Mouse (Mus musculus) MEL (cell line): ENCODE results near the gene Ndufa11. TPM values are rescaled to one million over a fixed set of nuclear protein-coding genes. Genes with fewer than 3 reads are reported as not detected.
A peak's percentile ranks its signal among the peaks of the same experiment; 100 is the strongest.

ENCODE experiments used
- DNase-seq: peaks from one replicate; pipeline ENCODE4 v3.0.0; 2011; ENCODE audit warnings: low read depth, low spot score
- H3K27ac ChIP-seq: 2 replicates; pipeline ENCODE4 v1.5.1; 2012; ENCODE audit warnings: low read depth, mild to moderate bottlenecking, control low read depth, low read length, moderate library complexity; ENCODE audit not compliant: control insufficient read depth
- H3K27me3 ChIP-seq, 2 experiments: fragments of 150-350 bp in 1 of 2; sonication (generic) in 1 of 2; 2 replicates each; pipeline ENCODE4 v1.6.1; 2012; ENCODE audit warnings: low read length in 2 of 2, mild to moderate bottlenecking in 2 of 2, improper control_type of control experiment in 1 of 2, moderate library complexity in 1 of 2; ENCODE audit not compliant: insufficient read depth in 2 of 2, control insufficient read depth in 1 of 2
- H3K36me3 ChIP-seq, 2 experiments: 2 replicates each; pipeline ENCODE4 v1.6.1; 2012 to 2014; ENCODE audit warnings: low read length in 2 of 2, improper control_type of control experiment in 1 of 2, inconsistent platforms in 1 of 2, mild to moderate bottlenecking in 1 of 2; ENCODE audit not compliant: insufficient read depth in 2 of 2, control insufficient read depth in 1 of 2
- H3K4me1 ChIP-seq, 2 experiments: fragments of 150-350 bp in 1 of 2; sonication (generic) in 1 of 2; 2 replicates each; pipeline ENCODE4 v1.6.1; 2012; ENCODE audit warnings: low read length in 2 of 2, improper control_type of control experiment in 1 of 2, mild to moderate bottlenecking in 1 of 2; ENCODE audit not compliant: insufficient read depth in 2 of 2, control insufficient read depth in 1 of 2
- H3K4me3 ChIP-seq, 2 experiments: fragments of 150-350 bp in 1 of 2; sonication (generic) in 1 of 2; 2 replicates each; pipeline ENCODE4 v1.5.1; 2012; ENCODE audit warnings: low read depth in 2 of 2, low read length in 2 of 2, mild to moderate bottlenecking in 2 of 2, moderate library complexity in 2 of 2, control low read depth in 1 of 2, improper control_type of control experiment in 1 of 2; ENCODE audit not compliant: control insufficient read depth in 1 of 2, insufficient read depth in 1 of 2
- H3K79me2 ChIP-seq: 2 replicates; pipeline ENCODE4 v1.6.1; 2012; ENCODE audit warnings: mild to moderate bottlenecking, low read length, moderate library complexity; ENCODE audit not compliant: control insufficient read depth, poor library complexity, insufficient read depth
- H3K9ac ChIP-seq: 2 replicates; pipeline ENCODE4 v1.6.1; 2012; ENCODE audit warnings: low read depth, mild to moderate bottlenecking, control low read depth, low read length, moderate library complexity; ENCODE audit not compliant: control insufficient read depth, poor library complexity, severe bottlenecking
- H3K9me3 ChIP-seq: fragments of 150-350 bp; sonication (generic); replicated peaks from 2 replicates; pipeline ENCODE4 v1.6.1; 2012; ENCODE audit warnings: mild to moderate bottlenecking, low read length, improper control_type of control experiment, moderate library complexity; ENCODE audit not compliant: insufficient read depth
- BHLHE40 ChIP-seq: IDR thresholded peaks from 2 replicates; pipeline ENCODE4 v1.6.1; 2012; ENCODE audit warnings: low read depth, mild to moderate bottlenecking, inconsistent platforms, low read length, improper control_type of control experiment, borderline replicate concordance
- CHD2 ChIP-seq: IDR thresholded peaks from 2 replicates; pipeline ENCODE4 v1.6.1; 2011; ENCODE audit warnings: low read length, improper control_type of control experiment
- CTCF ChIP-seq, 3 experiments: IDR thresholded peaks in 2 of 3; conservative IDR thresholded peaks in 1 of 3; 2 replicates each; pipeline ENCODE4 v1.5.1; 2011 to 2012; ENCODE audit warnings: low read length in 3 of 3, low read depth in 2 of 3, mild to moderate bottlenecking in 2 of 3, improper control_type of control experiment in 1 of 3, inconsistent platforms in 1 of 3, mixed read lengths in 1 of 3, moderate library complexity in 1 of 3; ENCODE audit not compliant: control insufficient read depth in 1 of 3, insufficient read depth in 1 of 3, poor library complexity in 1 of 3, severe bottlenecking in 1 of 3
- E2F4 ChIP-seq: IDR thresholded peaks from 2 replicates; pipeline ENCODE4 v1.6.1; 2011; ENCODE audit warnings: low read depth, low read length, improper control_type of control experiment, borderline replicate concordance
- ELF1 ChIP-seq: IDR thresholded peaks from 2 replicates; pipeline ENCODE4 v1.6.1; 2014; ENCODE audit warnings: low read depth, mild to moderate bottlenecking, inconsistent platforms, low read length, improper control_type of control experiment, moderate library complexity
- EP300 ChIP-seq, 2 experiments: IDR thresholded peaks; 2 replicates each; pipeline ENCODE4 v1.6.1; 2011; ENCODE audit warnings: improper control_type of control experiment in 2 of 2, low read length in 2 of 2, low read depth in 1 of 2, mild to moderate bottlenecking in 1 of 2
- GATA1 ChIP-seq: IDR thresholded peaks from 2 replicates; pipeline ENCODE4 v1.6.1; 2011; ENCODE audit warnings: low read depth, low read length, improper control_type of control experiment
- HCFC1 ChIP-seq: IDR thresholded peaks from 2 replicates; pipeline ENCODE4 v1.6.1; 2012; ENCODE audit warnings: low read depth, mild to moderate bottlenecking, inconsistent platforms, low read length, improper control_type of control experiment, moderate library complexity
- JUND ChIP-seq: IDR thresholded peaks from 2 replicates; pipeline ENCODE4 v1.6.1; 2011; ENCODE audit warnings: low read depth, mild to moderate bottlenecking, improper control_type of control experiment, low read length
- MAFK ChIP-seq: IDR thresholded peaks from 2 replicates; pipeline ENCODE4 v1.6.1; 2011; ENCODE audit warnings: low read depth, mild to moderate bottlenecking, low read length, improper control_type of control experiment, borderline replicate concordance
- MAX ChIP-seq: IDR thresholded peaks from 2 replicates; pipeline ENCODE4 v1.6.1; 2011; ENCODE audit warnings: low read length, improper control_type of control experiment
- MAZ ChIP-seq: IDR thresholded peaks from 2 replicates; pipeline ENCODE4 v1.6.1; 2012; ENCODE audit warnings: low read depth, mild to moderate bottlenecking, inconsistent platforms, low read length, improper control_type of control experiment
- MEF2A ChIP-seq: IDR thresholded peaks from 2 replicates; pipeline ENCODE4 v1.6.1; 2014; ENCODE audit warnings: low read depth, mild to moderate bottlenecking, inconsistent platforms, low read length, improper control_type of control experiment; ENCODE audit not compliant: poor library complexity, insufficient replicate concordance, severe bottlenecking; ENCODE audit errors: extremely low read depth
- MXI1 ChIP-seq: IDR thresholded peaks from 2 replicates; pipeline ENCODE4 v1.6.1; 2011; ENCODE audit warnings: mild to moderate bottlenecking, low read depth, low read length, improper control_type of control experiment
- MYB ChIP-seq: IDR thresholded peaks from 2 replicates; pipeline ENCODE4 v1.6.1; 2011; ENCODE audit warnings: mild to moderate bottlenecking, low read depth, low read length, improper control_type of control experiment
- POLR2A ChIP-seq, 2 experiments: IDR thresholded peaks; 2 replicates each; pipeline ENCODE4 v1.6.1; 2011 to 2012; ENCODE audit warnings: low read length in 2 of 2, mild to moderate bottlenecking in 2 of 2, control low read depth in 1 of 2, improper control_type of control experiment in 1 of 2, low read depth in 1 of 2, moderate library complexity in 1 of 2; ENCODE audit not compliant: control insufficient read depth in 1 of 2, insufficient read depth in 1 of 2, poor library complexity in 1 of 2
- POLR2AphosphoS2 ChIP-seq: IDR thresholded peaks from 2 replicates; pipeline ENCODE4 v1.6.1; 2011; ENCODE audit warnings: low read length, improper control_type of control experiment
- POLR2AphosphoS5 ChIP-seq: IDR thresholded peaks from 2 replicates; pipeline ENCODE4 v1.6.1; 2012; ENCODE audit warnings: low read depth, borderline replicate concordance, mild to moderate bottlenecking, inconsistent platforms, low read length, moderate library complexity, mixed read lengths
- RAD21 ChIP-seq: IDR thresholded peaks from 2 replicates; pipeline ENCODE4 v1.6.1; 2011; ENCODE audit warnings: mild to moderate bottlenecking, low read depth, low read length, improper control_type of control experiment
- RCOR1 ChIP-seq: IDR thresholded peaks from 2 replicates; pipeline ENCODE4 v1.6.1; 2012; ENCODE audit warnings: low read depth, mild to moderate bottlenecking, inconsistent platforms, low read length, improper control_type of control experiment
- SIN3A ChIP-seq: IDR thresholded peaks from 2 replicates; pipeline ENCODE4 v1.6.1; 2012; ENCODE audit warnings: low read length, improper control_type of control experiment, inconsistent platforms
- SMC3 ChIP-seq: IDR thresholded peaks from 2 replicates; pipeline ENCODE4 v1.6.1; 2011; ENCODE audit warnings: low read depth, low read length, improper control_type of control experiment
- TAL1 ChIP-seq: IDR thresholded peaks from 2 replicates; pipeline ENCODE4 v1.6.1; 2012; ENCODE audit warnings: mild to moderate bottlenecking, inconsistent platforms, low read length, moderate library complexity, mixed read lengths
- TBP ChIP-seq: IDR thresholded peaks from 2 replicates; pipeline ENCODE4 v1.8.0; 2011; ENCODE audit warnings: low read depth, low read length, improper control_type of control experiment
- UBTF ChIP-seq: IDR thresholded peaks from 2 replicates; pipeline ENCODE4 v1.6.1; 2012; ENCODE audit warnings: low read depth, mild to moderate bottlenecking, inconsistent platforms, low read length, improper control_type of control experiment, moderate library complexity, borderline replicate concordance; ENCODE audit not compliant: insufficient read depth
- USF2 ChIP-seq, 2 experiments: IDR thresholded peaks; 2 replicates each; pipeline ENCODE4 v1.6.1; 2011 to 2012; ENCODE audit warnings: improper control_type of control experiment in 2 of 2, low read length in 2 of 2, borderline replicate concordance in 1 of 2, inconsistent platforms in 1 of 2, low read depth in 1 of 2, mild to moderate bottlenecking in 1 of 2; ENCODE audit not compliant: insufficient read depth in 1 of 2
- ZC3H11A ChIP-seq: IDR thresholded peaks from 2 replicates; pipeline ENCODE4 v1.6.1; 2012; ENCODE audit warnings: low read depth, mild to moderate bottlenecking, inconsistent platforms, low read length, improper control_type of control experiment
- ZKSCAN1 ChIP-seq: IDR thresholded peaks from 2 replicates; pipeline ENCODE4 v1.6.1; 2012; ENCODE audit warnings: low read depth, mild to moderate bottlenecking, inconsistent platforms, low read length, improper control_type of control experiment, moderate library complexity
- ZNF384 ChIP-seq: IDR thresholded peaks from 2 replicates; pipeline ENCODE4 v1.6.1; 2012; ENCODE audit warnings: low read depth, mild to moderate bottlenecking, inconsistent platforms, low read length, improper control_type of control experiment
- polyA plus RNA-seq, 2 experiments: library from polyadenylated mRNA; stranded (reverse) in 1 of 2; unstranded in 1 of 2; fragments of >175 nt in 1 of 2; fragments of >200 nt in 1 of 2; gene quantifications; 2 replicates each; pipeline versions ENCODE4 v1.2.1 to v1.2.4; 2012; ENCODE audit warnings: low replicate concordance in 2 of 2, low read depth in 1 of 2; ENCODE audit not compliant: insufficient read length in 2 of 2, insufficient read depth in 1 of 2, missing spikeins in 1 of 2
- total RNA-seq: library from RNA; depleted of rRNA; stranded (reverse); fragments of 300-350 nt; gene quantifications from 2 replicates; pipeline ENCODE4 v1.2.3, GENCODE M21; 2012

Ndufa11 gene
- total and polyA plus RNA-seq, 3 experiments = 249 to 351 TPM; not detected in 1

GRCm38 (mm10) chr17:56757416-56758123, 40.0 kb downstream of the Ndufa11 start, which contains the start of gene Nrtn (continued):
- 0 out of 2 replicates have a peak, but pooled peaks have one; percentile 27 for TF ChIP-seq E2F4
- peak; percentile 24; the same call in 1 of the 2 replicates for TF ChIP-seq SIN3A
- no peak for TF ChIP-seq TAL1
- peak; percentile 49 to 64; a peak in 2 of 4 replicates for TF ChIP-seq POLR2A (IDR thresholded peaks at IDR 0.05; ENCODE audit: control insufficient read depth in 1 of 2, insufficient read depth in 1 of 2, low read depth in 1 of 2, low read length in 2 of 2, poor library complexity in 1 of 2)
- no peak for TF ChIP-seq UBTF
- no peak for TF ChIP-seq MAFK
- TF ChIP-seq POLR2AphosphoS2 = no peak
- TF ChIP-seq CTCF (IDR thresholded peaks at IDR 0.05 in 2 of 3, conservative IDR thresholded peaks at IDR 0.05 in 1 of 3; ENCODE audit: control insufficient read depth in 1 of 3, insufficient read depth in 1 of 3, low read depth in 2 of 3, low read length in 3 of 3, poor library complexity in 1 of 3, severe bottlenecking in 1 of 3) = no peak
- TF ChIP-seq BHLHE40 = no peak
- no peak for TF ChIP-seq ZNF384
- TF ChIP-seq ZC3H11A = no peak
- no peak for TF ChIP-seq USF2 (IDR thresholded peaks at IDR 0.05; ENCODE audit: borderline replicate concordance in 1 of 2, insufficient read depth in 1 of 2, low read depth in 1 of 2, low read length in 2 of 2)
- no peak for TF ChIP-seq JUND
- no peak for TF ChIP-seq MYB
- no peak; the same call in 1 of the 2 replicates for TF ChIP-seq MAZ
- no peak for TF ChIP-seq CHD2
- TF ChIP-seq, all 39 proteins: peak for 11

- TF ChIP-seq SMC3 = peak; percentile 39
- no peak for TF ChIP-seq MEF2A
- TF ChIP-seq RCOR1 = no peak
- peak; percentile 20; the same call in 1 of the 2 replicates for TF ChIP-seq ZC3H11A
- peak; percentile 38 to 91 (median 67) for TF ChIP-seq CTCF (IDR thresholded peaks at IDR 0.05 in 2 of 3, conservative IDR thresholded peaks at IDR 0.05 in 1 of 3; ENCODE audit: control insufficient read depth in 1 of 3, insufficient read depth in 1 of 3, low read depth in 2 of 3, low read length in 3 of 3, poor library complexity in 1 of 3, severe bottlenecking in 1 of 3)
- no peak for TF ChIP-seq JUND
- 0 out of 2 replicates have a peak, but pooled peaks have one; percentile 5 for TF ChIP-seq GATA1
- no peak for TF ChIP-seq MAX
- TF ChIP-seq SIN3A = peak; percentile 48
- TF ChIP-seq HCFC1 = peak; percentile 45; the same call in 1 of the 2 replicates
- no peak for TF ChIP-seq CHD2
- TF ChIP-seq ZKSCAN1 = no peak
- no peak for TF ChIP-seq BHLHE40
- TF ChIP-seq USF2 (IDR thresholded peaks at IDR 0.05; ENCODE audit: borderline replicate concordance in 1 of 2, insufficient read depth in 1 of 2, low read depth in 1 of 2, low read length in 2 of 2) = no peak
- TF ChIP-seq E2F4 = no peak
- peak; percentile 62 for TF ChIP-seq MAZ
- 0 out of 2 replicates have a peak, but pooled peaks have one; percentile 11 for TF ChIP-seq MXI1
- no peak for TF ChIP-seq EP300 (IDR thresholded peaks at IDR 0.05; ENCODE audit: low read depth in 1 of 2, low read length in 2 of 2)
- no peak for TF ChIP-seq TBP
- TF ChIP-seq RAD21 = peak; percentile 47
- TF ChIP-seq ELF1 = peak; percentile 48; the same call in 1 of the 2 replicates
- TF ChIP-seq POLR2AphosphoS5 = no peak
- Histone ChIP-seq H3K79me2 (no peaks in the 10 kb centered on the region; the same call in 1 of the 2 replicates), H3K9me3 (no peaks in the 10 kb centered on the region), H3K9ac (no peak overlapping the region), H3K27ac (no peak overlapping the region), H3K4me3 (peak overlapping the region in 1 of 2 experiments; percentile 20; a peak in 1 of 4 replicates), H3K27me3 (no peaks in the 10 kb centered on the region), H3K36me3 (peaks cover 0 to 6% of the 10 kb centered on the region in 2 experiments; a peak in 2 of 4 replicates), H3K4me1 (peaks cover 0 to 21% of the 10 kb centered on the region in 2 experiments; a peak in 3 of 4 replicates)
- DNase-seq = peak; percentile 67
Observed at GRCm38 (mm10) chr17:56758132-56758531, 40.6 kb downstream of the Ndufa11 start.
